Mouse (Mus musculus) small intestine, adult 2 months (tissue): ENCODE data around the gene Riok1. TPM values are rescaled to one million over a fixed set of nuclear protein-coding genes. Genes with fewer than 3 reads are reported as not detected.

Experiments
- H3K27ac ChIP-seq: fragments of 200-500 bp; 2 replicates; pipeline ENCODE4 v1.5.1; 2012; ENCODE audit warnings: low read depth, low read length, control low read depth, inconsistent platforms; ENCODE audit not compliant: insufficient read depth
- H3K27me3 ChIP-seq: fragments of 200-500 bp; 2 replicates; pipeline ENCODE4 v1.6.1; 2012; ENCODE audit warnings: mild to moderate bottlenecking, moderate library complexity, low read length, inconsistent platforms; ENCODE audit not compliant: control insufficient read depth, insufficient read depth
- H3K36me3 ChIP-seq: fragments of 200-500 bp; 2 replicates; pipeline ENCODE4 v1.6.1; 2012; ENCODE audit warnings: mild to moderate bottlenecking, low read length, control low read depth, inconsistent platforms; ENCODE audit not compliant: control insufficient read depth, insufficient read depth
- H3K4me1 ChIP-seq: fragments of 200-500 bp; 2 replicates; pipeline ENCODE4 v1.6.1; 2012; ENCODE audit warnings: low read length, inconsistent platforms, mixed read lengths; ENCODE audit not compliant: control insufficient read depth, insufficient read depth, insufficient read length
- H3K4me3 ChIP-seq: fragments of 200-500 bp; 2 replicates; pipeline ENCODE4 v1.5.1; 2012; ENCODE audit warnings: low read depth, mild to moderate bottlenecking, control low read depth, inconsistent platforms, low read length, moderate library complexity
- CTCF ChIP-seq: fragments of 200-500 bp; IDR thresholded peaks from 2 replicates; pipeline ENCODE4 v1.5.1; 2012; ENCODE audit warnings: low read depth, mild to moderate bottlenecking, control low read depth, inconsistent platforms, low read length, moderate library complexity, mixed read lengths; ENCODE audit not compliant: insufficient replicate concordance, insufficient read length; ENCODE audit errors: extremely low read depth
- POLR2A ChIP-seq: fragments of 200-500 bp; IDR thresholded peaks from 2 replicates; pipeline ENCODE4 v1.6.1; 2012; ENCODE audit warnings: low read depth, mild to moderate bottlenecking, control low read depth, inconsistent platforms, low read length, moderate library complexity
- WGBS: fragments of 180-500 bp; shearing (Covaris S2); methylation state at CpG from one replicate; pipeline ENCODE4 v1.1.7; 2018; 5-methylcytosine and 5-hydroxymethylcytosine counted together
- polyA plus RNA-seq: library from polyadenylated mRNA; depleted of rRNA; stranded (reverse); fragments of >200 nt; gene quantifications from 2 replicates; pipeline ENCODE4 v1.2.3, GENCODE M21; 2012; rRNA removed

Gene Riok1
- 3.0 and 7.3 TPM in 2 replicates for polyA plus RNA-seq

DNA sequence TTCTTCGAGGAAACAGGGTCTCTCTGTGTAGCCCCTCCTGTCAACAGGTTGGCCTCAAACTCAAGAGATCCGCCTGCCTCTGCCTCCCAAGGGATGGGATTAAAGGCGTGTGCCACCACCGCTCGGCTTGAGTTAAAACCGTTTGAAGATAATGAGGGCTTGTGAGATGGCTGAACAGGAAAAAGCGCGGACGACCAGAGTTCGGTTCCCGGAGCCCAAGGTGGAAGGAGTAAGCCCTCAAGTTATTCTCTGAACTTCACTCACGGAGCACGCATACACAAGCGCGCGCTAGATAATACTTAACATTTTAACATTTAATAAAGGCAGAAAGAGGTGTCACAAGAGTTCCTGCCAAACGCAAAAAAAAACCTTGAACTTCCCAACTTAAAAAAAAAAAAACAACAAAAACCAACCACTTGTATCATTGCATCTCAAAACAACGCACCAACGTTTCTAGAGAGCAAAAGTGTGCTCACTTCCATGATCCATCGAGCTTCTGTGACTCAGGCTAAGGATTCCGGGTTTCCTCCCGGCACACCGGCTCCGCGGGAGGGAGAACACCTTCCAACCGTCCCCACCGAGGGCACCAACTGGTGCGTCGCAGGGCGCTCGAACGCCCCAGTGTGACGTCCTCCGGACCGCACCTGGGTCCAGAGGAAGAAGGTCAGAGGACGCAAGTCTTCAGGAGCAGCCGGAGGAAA lies at the start of gene Riok1:
Gene Riok1, plus strand, starts transcription at position 653 of the 701 bp plus-strand sequence.
- TF ChIP-seq POLR2A (no peak), CTCF (no peak)
- peak within 1 kb of the TSS; percentile 74 for H3K4me3 ChIP-seq
- WGBS: 6% methylated on average over 37 of the region's 37 CpGs
- peak within 1 kb of the TSS; percentile 45 for H3K27ac ChIP-seq
- peaks cover 8% of the 10 kb centered on the region for H3K36me3 ChIP-seq
- H3K27me3 ChIP-seq: no peaks in the 10 kb centered on the region
- peaks cover 2% of the 10 kb centered on the region; the same call in 1 of the 2 replicates for H3K4me1 ChIP-seq

DNA sequence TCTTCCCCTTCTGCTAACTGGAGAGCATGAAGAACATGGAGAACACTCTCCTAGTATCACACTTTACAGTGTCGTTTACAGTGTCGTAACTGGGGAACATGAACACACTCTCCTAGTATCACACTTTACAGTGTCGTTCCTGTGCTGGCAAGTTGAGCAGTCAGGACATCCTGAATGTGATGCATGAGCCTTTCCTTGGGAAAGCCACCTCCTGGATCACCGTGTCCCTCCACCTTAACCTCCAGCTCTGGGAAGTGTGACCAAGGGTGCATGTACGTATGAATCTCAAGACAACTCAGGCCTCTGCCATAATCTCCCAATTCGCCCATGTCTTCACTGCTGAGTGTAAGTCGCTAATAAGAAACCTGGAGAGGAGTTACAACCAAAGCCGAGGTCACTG lies 47.1 kb upstream of the Riok1 start:
- H3K36me3 ChIP-seq: peaks cover 52% of the 10 kb centered on the region
- WGBS: 89% methylated on average over 8 of the region's 8 CpGs
- H3K27ac ChIP-seq: no peak overlapping the region
- H3K4me1 ChIP-seq: no peaks in the 10 kb centered on the region
- H3K4me3 ChIP-seq: no peak overlapping the region
- TF ChIP-seq CTCF (no peak), POLR2A (no peak)
- H3K27me3 ChIP-seq: no peaks in the 10 kb centered on the region

DNA sequence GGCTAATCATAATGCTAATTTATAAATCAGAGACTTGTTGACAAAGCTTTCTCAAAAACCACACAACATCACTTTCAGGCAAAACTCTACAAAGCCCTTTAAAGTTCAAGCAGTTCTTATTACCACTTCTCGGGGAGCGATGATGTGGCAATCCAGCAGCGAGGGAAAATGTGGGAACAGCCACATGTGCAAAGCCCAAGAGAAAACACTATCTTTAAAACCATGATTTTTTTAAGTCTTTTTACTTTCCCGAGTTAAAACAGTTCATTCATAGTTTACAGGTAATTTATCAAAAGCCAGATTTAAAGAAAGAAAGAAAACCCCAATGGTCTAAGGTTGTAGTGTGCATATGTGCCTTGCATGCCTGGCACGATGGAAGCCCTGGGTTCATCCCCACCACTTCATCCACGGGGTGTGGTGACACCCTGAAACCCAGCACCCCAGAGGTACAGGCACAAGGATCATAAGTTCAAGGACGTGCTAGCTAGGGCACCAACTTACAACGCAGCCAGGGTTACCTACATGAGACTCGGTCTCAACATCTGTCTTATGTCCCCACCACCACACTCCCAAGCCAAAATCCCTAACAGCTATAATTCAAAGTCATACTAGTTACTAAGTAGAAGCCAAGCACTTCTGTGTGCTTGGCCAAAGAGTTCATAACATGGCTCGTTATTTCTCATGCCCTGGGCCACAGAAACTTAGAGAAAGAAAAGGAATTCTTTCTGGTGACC lies 44.0 kb upstream of the Riok1 start:
- H3K27ac ChIP-seq: no peak overlapping the region
- WGBS: 12% methylated on average over 10 of the region's 10 CpGs
- TF ChIP-seq POLR2A: no peak
- TF ChIP-seq CTCF: no peak

DNA sequence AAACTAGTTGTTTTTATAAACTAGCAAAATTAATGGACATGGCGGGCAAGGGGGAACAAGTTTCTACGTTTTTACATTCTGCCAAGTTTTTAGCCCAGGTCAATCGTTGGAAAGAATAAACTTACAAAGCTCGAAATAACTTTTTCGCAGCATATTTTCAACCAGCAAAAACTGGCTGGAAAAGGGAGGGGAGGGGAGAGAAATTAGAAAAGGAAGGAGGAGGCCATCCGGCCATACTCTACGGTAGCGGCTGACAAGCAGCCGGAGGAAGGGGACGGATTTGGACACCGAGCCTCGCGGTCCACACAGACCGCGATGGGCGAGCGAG lies 43.5 kb upstream of the Riok1 start:
- Histone ChIP-seq H3K4me1 (no peaks in the 10 kb centered on the region), H3K27ac (peak overlapping the region; percentile 41; the same call in 1 of the 2 replicates), H3K36me3 (peaks cover 23% of the 10 kb centered on the region), H3K4me3 (peak overlapping the region; percentile 90), H3K27me3 (no peaks in the 10 kb centered on the region)
- no peak for TF ChIP-seq CTCF
- TF ChIP-seq POLR2A: no peak
- under 1% methylated on average over 17 of the region's 17 CpGs for WGBS

More for the DNA sequence above, 44.0 kb upstream of the Riok1 start:
- H3K4me3 ChIP-seq: peak overlapping the region; percentile 49
- H3K27me3 ChIP-seq: no peaks in the 10 kb centered on the region
- peaks cover 27% of the 10 kb centered on the region for H3K36me3 ChIP-seq
- H3K4me1 ChIP-seq: no peaks in the 10 kb centered on the region

DNA sequence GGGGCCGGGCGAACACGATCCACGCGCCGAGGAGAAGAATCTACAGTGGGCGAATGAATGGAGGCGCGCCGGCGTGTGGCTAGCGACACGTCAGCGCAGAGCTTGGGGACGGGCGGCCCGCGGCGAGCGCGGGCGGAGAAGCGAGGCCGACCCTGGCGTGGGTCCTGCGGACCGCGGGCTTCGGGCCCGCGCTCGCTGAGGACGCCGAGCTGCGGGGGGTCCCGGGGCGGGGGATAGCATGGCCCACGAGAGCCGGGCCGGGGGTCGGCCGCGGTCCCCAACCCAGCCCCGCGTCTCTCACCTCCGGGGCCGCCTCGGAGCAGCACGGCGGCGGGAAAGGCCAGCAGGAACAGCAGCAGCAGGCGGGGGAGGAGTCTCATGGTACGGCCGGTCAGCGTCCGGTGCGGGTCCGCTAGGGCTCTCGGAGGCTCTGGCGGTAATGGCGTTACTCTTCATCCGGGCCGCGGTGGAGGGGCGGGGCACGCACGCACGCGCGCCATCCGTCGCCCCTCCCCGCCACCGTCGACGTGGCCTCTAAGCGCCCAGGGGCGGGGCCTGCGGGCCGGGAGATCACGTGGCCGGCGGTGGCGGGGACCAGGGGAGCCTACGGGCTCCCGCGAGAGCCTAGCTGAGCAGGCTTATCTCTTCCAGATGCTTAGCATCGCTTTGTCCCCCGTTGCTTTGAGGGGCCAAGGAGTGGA lies 42.9 kb upstream of the Riok1 start, which contains the start of gene Ssr1:
Gene Ssr1, minus strand, starts transcription at position 514 of the 701 bp plus-strand sequence.
- Histone ChIP-seq H3K4me3 (peak within 1 kb of the TSS; percentile 90), H3K27ac (peak within 1 kb of the TSS; percentile 41), H3K4me1 (no peaks in the 10 kb centered on the region), H3K27me3 (no peaks in the 10 kb centered on the region), H3K36me3 (peaks cover 18% of the 10 kb centered on the region)
- WGBS: 1% methylated on average over 87 of the region's 89 CpGs
- TF ChIP-seq CTCF (no peak), POLR2A (peak; percentile 80)

DNA sequence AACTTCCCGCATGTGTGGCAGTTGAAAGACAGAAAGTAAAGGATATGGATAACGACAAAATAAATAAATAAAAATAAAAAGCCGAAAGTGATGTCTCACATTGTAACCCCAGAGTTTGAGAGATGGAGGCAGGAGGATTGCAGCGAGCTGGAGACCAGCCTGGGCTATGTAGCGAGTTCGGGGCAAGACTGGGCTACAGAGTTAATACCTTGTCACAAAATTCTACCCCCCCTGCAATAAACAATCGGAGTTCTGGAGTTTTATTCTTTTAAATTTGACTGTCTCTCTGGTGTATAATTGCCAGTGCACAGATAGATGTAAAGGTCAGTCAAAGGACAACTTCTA lies 42.4 kb upstream of the Riok1 start:
- Histone ChIP-seq H3K4me1 (no peaks in the 10 kb centered on the region), H3K27ac (no peak overlapping the region), H3K4me3 (peak overlapping the region; percentile 90), H3K27me3 (no peaks in the 10 kb centered on the region), H3K36me3 (peaks cover 14% of the 10 kb centered on the region)
- 8% methylated on average over 7 of the region's 7 CpGs for WGBS
- TF ChIP-seq POLR2A (no peak), CTCF (no peak)

DNA sequence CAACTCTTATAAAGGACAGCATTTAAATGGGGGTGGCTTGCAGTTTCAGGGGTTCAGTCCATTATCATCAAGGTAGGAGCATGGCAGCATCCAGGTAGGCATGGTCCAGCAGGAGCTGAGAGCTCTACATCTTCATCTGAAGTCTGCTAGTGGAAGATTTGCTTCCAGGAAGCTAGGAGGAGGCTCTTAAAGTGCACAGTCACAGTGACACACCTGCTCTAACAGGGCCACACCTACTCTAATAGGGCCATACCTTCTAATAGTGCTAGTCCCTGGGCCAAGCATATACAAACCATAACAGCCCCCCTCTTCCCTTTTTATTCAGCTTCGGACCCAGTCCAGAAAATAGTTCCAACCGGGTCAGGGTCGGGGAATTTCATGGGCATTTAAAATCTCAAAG lies 37.1 kb upstream of the Riok1 start:
- WGBS: 65% methylated on average over 3 of the region's 3 CpGs
- no peak overlapping the region for H3K4me3 ChIP-seq
- no peak for TF ChIP-seq CTCF
- no peak for TF ChIP-seq POLR2A
- no peaks in the 10 kb centered on the region for H3K27me3 ChIP-seq
- no peaks in the 10 kb centered on the region for H3K4me1 ChIP-seq
- no peak overlapping the region for H3K27ac ChIP-seq
- H3K36me3 ChIP-seq: no peaks in the 10 kb centered on the region
